Mouse (Mus musculus): ENCODE measurements around the gene Gadd45b. TPM values are rescaled to one million over a fixed set of nuclear protein-coding genes. Genes with fewer than 3 reads are reported as not detected.

The Gadd45b gene
- 10 to 100 TPM; 39.5 to 46.2 TPM for total RNA-seq (2023)

DNA sequence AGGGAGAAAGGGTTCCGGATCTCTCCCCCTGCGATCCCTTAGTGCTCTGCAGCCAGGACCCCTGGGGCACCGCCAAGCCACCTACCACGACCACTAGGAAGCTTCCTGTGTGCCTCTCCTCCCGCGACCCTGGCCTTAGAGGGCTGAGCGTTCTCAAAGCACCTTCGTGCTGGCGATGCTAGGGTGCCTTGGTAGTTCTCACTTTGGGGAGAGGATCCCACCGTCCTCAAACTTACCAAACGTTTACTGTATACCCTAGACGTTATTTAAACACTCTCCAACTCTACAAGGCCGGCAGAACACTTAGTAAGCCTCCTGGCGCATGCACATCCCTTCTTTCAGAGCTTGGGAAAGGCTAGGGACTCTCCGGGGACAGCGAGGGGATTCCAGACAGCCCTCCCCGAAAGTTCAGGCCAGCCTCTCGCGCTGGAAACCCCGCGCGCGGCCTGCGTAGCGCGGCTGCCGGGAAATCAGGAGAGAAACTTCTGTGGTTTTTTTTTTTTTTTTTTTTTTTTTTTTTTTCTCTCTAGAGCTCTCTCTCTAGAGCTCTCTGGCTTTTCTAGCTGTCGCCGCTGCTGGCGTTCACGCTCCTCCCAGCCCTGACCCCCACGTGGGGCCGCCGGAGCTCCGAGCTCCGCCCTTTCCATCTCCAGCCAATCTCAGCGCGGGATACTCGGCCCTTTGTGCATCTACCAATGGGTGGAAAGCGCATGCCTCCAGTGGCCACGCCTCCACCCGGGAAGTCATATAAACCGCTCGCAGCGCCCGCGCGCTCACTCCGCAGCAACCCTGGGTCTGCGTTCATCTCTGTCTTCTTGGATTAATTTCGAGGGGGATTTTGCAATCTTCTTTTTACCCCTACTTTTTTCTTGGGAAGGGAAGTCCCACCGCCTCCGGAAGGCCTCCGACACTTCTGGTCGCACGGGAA lies at the start of gene Gadd45b:
TSS of gene Gadd45b (plus strand) at position 775 of the 928 bp plus-strand sequence.

GRCm38 (mm10) chr10:80900318-80901247 lies 29.3 kb upstream of the Gadd45b start, which contains the start of gene Timm13:
Timm13 (minus strand) TSS chr10:80900969.

GRCm38 (mm10) chr10:80917779-80918434 lies 12.0 kb upstream of the Gadd45b start, which contains the start of gene Lmnb2:
Lmnb2 (minus strand) TSS chr10:80918245.

Other genes starting within 250 kb of the Gadd45b start
- gene Mob3a, start 228.1 kb upstream of the Gadd45b start, total RNA-seq (2023), result 100 to 1,000 TPM; 115 to 125 TPM
- 10 to 100 TPM; 11.6 to 13.5 TPM for gene Izumo4, start 227.9 kb upstream of the Gadd45b start, total RNA-seq (2023)
- 100 to 1,000 TPM; 153 to 155 TPM for gene Ap3d1, start 187.8 kb upstream of the Gadd45b start, total RNA-seq (2023)
- gene Dot1l, start 174.9 kb upstream of the Gadd45b start, total RNA-seq (2023), result 10 to 100 TPM; 37.6 to 42.3 TPM
- gene Sf3a2, start 131.9 kb upstream of the Gadd45b start, total RNA-seq (2023), result 10 to 100 TPM; 54.7 to 55.9 TPM
- gene Plekhj1, start 131.4 kb upstream of the Gadd45b start, total RNA-seq (2023), result 100 to 1,000 TPM; 100 to 104 TPM
- under 1 TPM; 0.30 to 0.58 TPM for gene Amh, start 124.8 kb upstream of the Gadd45b start, total RNA-seq (2023)
- gene Jsrp1, start 116.6 kb upstream of the Gadd45b start, total RNA-seq (2023), result not detected
- gene Oaz1, start 103.4 kb upstream of the Gadd45b start, total RNA-seq (2023), result 100 to 1,000 TPM; 490 to 501 TPM
- gene Lingo3, start 86.0 kb upstream of the Gadd45b start, total RNA-seq (2023), result not detected
- gene Lsm7, start 74.9 kb upstream of the Gadd45b start, total RNA-seq (2023), result 10 to 100 TPM; 15.9 to 29.9 TPM
- gene Sppl2b, start 74.8 kb upstream of the Gadd45b start, total RNA-seq (2023), result 10 to 100 TPM; 27.1 to 36.9 TPM
- not detected for gene Tmprss9, start 58.2 kb upstream of the Gadd45b start, total RNA-seq (2023)
- gene Timm13, start 29.1 kb upstream of the Gadd45b start, total RNA-seq (2023), result 10 to 100 TPM; 49.5 to 51.3 TPM
- 1 to 10 TPM; 4.1 to 4.5 TPM for gene Lmnb2, start 11.8 kb upstream of the Gadd45b start, total RNA-seq (2023)
- under 1 TPM; 0.37 to 0.64 TPM for gene Gng7, start 84.9 kb downstream of the Gadd45b start, total RNA-seq (2023)
- not detected for gene Diras1, start 95.6 kb downstream of the Gadd45b start, total RNA-seq (2023)
- 10 to 100 TPM; 11.8 to 12.8 TPM for gene Slc39a3, start 107.4 kb downstream of the Gadd45b start, total RNA-seq (2023)
- 10 to 100 TPM; 54.7 to 57.0 TPM for gene Sgta, start 130.1 kb downstream of the Gadd45b start, total RNA-seq (2023)
- gene Thop1, start 140.0 kb downstream of the Gadd45b start, total RNA-seq (2023), result 1 to 10 TPM; 4.8 to 9.0 TPM
- not detected for gene Creb3l3, start 168.8 kb downstream of the Gadd45b start, total RNA-seq (2023)
- 100 to 1,000 TPM; 100 to 101 TPM for gene Map2k2, start 175.8 kb downstream of the Gadd45b start, total RNA-seq (2023)
- 100 to 1,000 TPM; 124 TPM for gene Zbtb7a, start 205.1 kb downstream of the Gadd45b start, total RNA-seq (2023)
- gene Pias4, start 237.8 kb downstream of the Gadd45b start, total RNA-seq (2023), result 10 to 100 TPM; 23.5 to 34.3 TPM
- gene Eef2, start 246.6 kb downstream of the Gadd45b start, total RNA-seq (2023), result 1,000 to 10,000 TPM; 1,547 to 1,607 TPM